Mouse (Mus musculus) liver, embryonic 14.5 days (tissue): ENCODE measurements around the gene Pde4d. TPM values are rescaled to one million over a fixed set of nuclear protein-coding genes. Genes with fewer than 3 reads are reported as not detected.

Experiments
- ATAC-seq: fragments of 200-750 bp; cut with Nextera tagmentation; 2 replicates; pipeline ENCODE4 v1.8.0; 2017; ENCODE audit warnings: moderate number of reproducible peaks, mild to moderate bottlenecking, moderate library complexity; ENCODE audit not compliant: insufficient read depth
- DNase-seq, 3 experiments: peaks; one replicate each; pipeline ENCODE4 v3.0.0-alpha.2; 2012 to 2013; ENCODE audit warnings: low read depth in 3 of 3, low spot score in 3 of 3
- H3K27ac ChIP-seq: fragments of 300-500 bp; sonication (generic); 2 replicates; pipeline ENCODE4 v1.5.1; 2014; ENCODE audit warnings: moderate library complexity, mild to moderate bottlenecking, control low read depth, inconsistent platforms
- H3K27me3 ChIP-seq: fragments of 300-500 bp; sonication (generic); 2 replicates; pipeline ENCODE4 v1.6.1; 2014; ENCODE audit warnings: mild to moderate bottlenecking, low read length, moderate library complexity; ENCODE audit not compliant: control insufficient read depth, insufficient read depth
- H3K36me3 ChIP-seq: fragments of 300-500 bp; sonication (generic); replicated peaks from 2 replicates; pipeline ENCODE4 v1.6.1; 2014; ENCODE audit warnings: low read depth; ENCODE audit not compliant: control insufficient read depth, insufficient read depth
- H3K4me1 ChIP-seq, 2 experiments: fragments of 200-500 bp in 1 of 2; fragments of 300-500 bp in 1 of 2; sonication (generic) in 1 of 2; replicated peaks; 2 replicates each; pipeline ENCODE4 v1.6.1; 2012 to 2014; ENCODE audit warnings: antibody characterized with exemption in 1 of 2, inconsistent platforms in 1 of 2, low read length in 1 of 2; ENCODE audit not compliant: control insufficient read depth in 2 of 2, insufficient read depth in 2 of 2
- H3K4me2 ChIP-seq: fragments of 300-500 bp; sonication (generic); 2 replicates; pipeline ENCODE4 v1.6.1; 2014; ENCODE audit warnings: low read depth, mild to moderate bottlenecking, control low read depth, moderate library complexity
- H3K4me3 ChIP-seq, 2 experiments: fragments of 200-500 bp in 1 of 2; fragments of 300-500 bp in 1 of 2; sonication (generic) in 1 of 2; 2 replicates each; pipeline ENCODE4 v1.5.1; 2012 to 2014; ENCODE audit warnings: low read depth in 2 of 2, low read length in 2 of 2, mild to moderate bottlenecking in 2 of 2, control low read depth in 1 of 2, inconsistent platforms in 1 of 2, moderate library complexity in 1 of 2; ENCODE audit not compliant: insufficient read depth in 1 of 2
- H3K9ac ChIP-seq: fragments of 300-500 bp; sonication (generic); replicated peaks from 2 replicates; pipeline ENCODE4 v1.6.1; 2014; ENCODE audit warnings: mild to moderate bottlenecking, control low read depth, moderate library complexity
- H3K9me3 ChIP-seq: fragments of 300-500 bp; sonication (generic); 2 replicates; pipeline ENCODE4 v1.6.1; 2016; ENCODE audit warnings: low read length, mixed read lengths; ENCODE audit not compliant: control insufficient read depth
- CTCF ChIP-seq: IDR thresholded peaks from 2 replicates; pipeline ENCODE4 v1.5.1; 2016; ENCODE audit warnings: antibody characterized with exemption, low read depth, control low read depth
- EP300 ChIP-seq: IDR thresholded peaks from 2 replicates; pipeline ENCODE4 v1.6.1; 2016; ENCODE audit warnings: antibody characterized with exemption, low read depth
- WGBS: fragments of 180-500 bp; shearing (Covaris S2); extraction: QIAGEN DNeasy Blood & Tissue Kit; methylation state at CpG from one replicate; pipeline ENCODE4 v1.1.7; 2014; ENCODE audit not compliant: insufficient replicate concordance; 5-methylcytosine and 5-hydroxymethylcytosine counted together
- polyA plus RNA-seq, 2 experiments: library from polyadenylated mRNA; depleted of rRNA in 1 of 2; stranded (reverse) in 1 of 2; unstranded in 1 of 2; fragments of >200 nt; fragmentation: Nextera tagmentation in 1 of 2; extraction: Ambion mirVana in 1 of 2; gene quantifications; 2 replicates each; pipeline versions ENCODE4 v1.2.1 to v1.2.3; 2012 to 2014

Gene Pde4d
- polyA plus RNA-seq, 2 experiments = 4.9 to 8.6 TPM

GRCm38 (mm10) chr13:109902855-109903763 lies 1453.4 kb downstream of the Pde4d start:
- peak overlapping the region; percentile 57 for H3K9ac ChIP-seq
- H3K9me3 ChIP-seq = no peaks in the 10 kb centered on the region
- peak overlapping the region; percentile 77 for H3K4me2 ChIP-seq
- H3K36me3 ChIP-seq = no peaks in the 10 kb centered on the region
- ATAC-seq (peak; percentile 42; the same call in 1 of the 2 replicates), DNase-seq (no peak)
- peaks cover 5 to 14% of the 10 kb centered on the region in 2 experiments for H3K4me1 ChIP-seq
- TF ChIP-seq CTCF (peak; percentile 59), EP300 (no peak)
- H3K4me3 ChIP-seq = peak overlapping the region; percentile 63 to 66
- peaks cover 11% of the 10 kb centered on the region for H3K27me3 ChIP-seq
- 2% methylated on average over 86 of the region's 91 CpGs for WGBS
- no peak overlapping the region for H3K27ac ChIP-seq

DNA sequence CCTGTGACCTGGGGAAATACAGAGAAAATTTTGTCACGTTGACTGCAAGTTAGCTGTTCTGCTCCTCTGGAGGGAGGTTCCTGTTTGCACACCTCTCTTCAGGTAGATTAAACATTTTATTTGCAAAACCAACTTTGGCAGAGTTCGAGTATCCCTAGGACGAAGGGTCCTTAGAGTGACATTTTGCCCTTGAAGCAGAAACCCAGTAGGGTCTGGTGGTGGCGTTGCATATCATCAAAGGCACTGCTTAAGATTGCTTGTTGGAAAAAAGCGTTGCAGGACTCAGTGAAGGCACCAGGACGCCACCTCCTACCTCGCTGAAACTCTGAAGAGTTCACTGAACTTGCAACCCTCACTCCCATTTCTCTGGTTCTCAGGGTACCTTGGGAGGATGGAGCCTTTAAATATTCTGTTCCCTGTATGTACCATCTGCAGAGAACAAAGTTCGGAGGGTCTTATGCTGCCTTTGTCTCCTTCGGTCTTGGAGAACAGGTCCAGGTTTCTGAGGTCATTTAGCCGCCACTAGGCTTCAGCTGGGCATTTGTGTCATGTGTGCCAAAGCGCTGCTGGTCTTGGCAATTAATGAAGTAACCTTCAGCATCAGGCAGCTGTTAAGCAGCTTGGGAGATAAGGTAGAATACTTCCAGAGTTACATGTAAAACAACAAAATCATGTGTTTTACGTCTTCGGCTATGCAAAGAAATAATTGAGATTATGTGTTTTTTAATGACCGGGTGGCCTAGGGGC lies 1454.2 kb downstream of the Pde4d start:
- Histone ChIP-seq H3K27me3 (peaks cover 11% of the 10 kb centered on the region), H3K4me3 (peak overlapping the region; percentile 63 to 66), H3K4me1 (peaks cover 5 to 14% of the 10 kb centered on the region in 2 experiments), H3K27ac (no peak overlapping the region), H3K9me3 (no peaks in the 10 kb centered on the region), H3K9ac (no peak overlapping the region), H3K36me3 (no peaks in the 10 kb centered on the region), H3K4me2 (peak overlapping the region; percentile 77)
- DNase-seq (no peak), ATAC-seq (no peak)
- 57% methylated on average over 14 of the region's 14 CpGs for WGBS
- TF ChIP-seq CTCF = no peak
- TF ChIP-seq EP300 = no peak

GRCm38 (mm10) chr13:109906342-109906888 lies 1456.7 kb downstream of the Pde4d start:
- Histone ChIP-seq H3K4me2 (no peak overlapping the region), H3K9ac (no peak overlapping the region), H3K4me3 (no peak overlapping the region), H3K9me3 (no peaks in the 10 kb centered on the region), H3K4me1 (peaks cover 5 to 9% of the 10 kb centered on the region in 2 experiments), H3K36me3 (no peaks in the 10 kb centered on the region), H3K27me3 (peaks cover 11% of the 10 kb centered on the region), H3K27ac (no peak overlapping the region)
- 80% methylated on average over 4 of the region's 4 CpGs for WGBS
- no peak for DNase-seq
- TF ChIP-seq EP300 (no peak), CTCF (no peak)
- no peak for ATAC-seq

- Histone ChIP-seq H3K9me3 (no peaks in the 10 kb centered on the region), H3K4me2 (peak overlapping the region; percentile 28; the same call in 1 of the 2 replicates), H3K27ac (no peak overlapping the region), H3K9ac (no peak overlapping the region), H3K4me3 (no peak overlapping the region), H3K4me1 (peaks cover 5% of the 10 kb centered on the region in 2 experiments), H3K27me3 (peaks cover 7% of the 10 kb centered on the region), H3K36me3 (no peaks in the 10 kb centered on the region)
- peak; percentile 75 to 80 (median 76) for DNase-seq
- 7% methylated on average over 9 of the region's 9 CpGs for WGBS
- TF ChIP-seq CTCF = peak; percentile 88
- TF ChIP-seq EP300 = peak; percentile 81
- ATAC-seq = peak; percentile 82
These were observed 1457.9 kb downstream of the Pde4d start for GRCm38 (mm10) chr13:109907634-109908033.
